Mouse (Mus musculus) olfactory bulb, adult 2 months (tissue): ENCODE data around the gene Csmd2. TPM values are rescaled to one million over a fixed set of nuclear protein-coding genes. Genes with fewer than 3 reads are reported as not detected.
A peak's percentile ranks its signal among the peaks of the same experiment; 100 is the strongest.

Experiments used
- H3K27ac ChIP-seq: fragments of 200-500 bp; 2 replicates; pipeline ENCODE4 v1.5.1; 2012; ENCODE audit warnings: low read depth, low read length; ENCODE audit not compliant: insufficient read depth
- H3K4me1 ChIP-seq: fragments of 200-500 bp; 2 replicates; pipeline ENCODE4 v1.6.1; 2012; ENCODE audit warnings: low read length; ENCODE audit not compliant: control insufficient read depth, insufficient read depth
- H3K4me3 ChIP-seq: fragments of 200-500 bp; 2 replicates; pipeline ENCODE4 v1.5.1; 2012; ENCODE audit warnings: mild to moderate bottlenecking, low read depth, low read length, moderate library complexity; ENCODE audit not compliant: insufficient read depth
- CTCF ChIP-seq: fragments of 200-500 bp; IDR thresholded peaks from 2 replicates; pipeline ENCODE4 v1.5.1; 2012; ENCODE audit warnings: low read depth, mild to moderate bottlenecking, low read length, moderate library complexity; ENCODE audit not compliant: insufficient read depth
- POLR2A ChIP-seq: fragments of 200-500 bp; IDR thresholded peaks from 2 replicates; pipeline ENCODE4 v1.6.1; 2012; ENCODE audit warnings: mild to moderate bottlenecking, low read depth, low read length, moderate library complexity; ENCODE audit not compliant: insufficient read depth
- WGBS: fragments of 180-500 bp; shearing (Covaris S2); methylation state at CpG from one replicate; pipeline ENCODE4 v1.1.7; 2018; 5-methylcytosine and 5-hydroxymethylcytosine counted together
- polyA plus RNA-seq: library from polyadenylated mRNA; stranded (reverse); fragments of >200 nt; gene quantifications from 2 replicates; pipeline ENCODE4 v1.2.4, GENCODE M21; 2012; ENCODE audit warnings: low replicate concordance; ENCODE audit not compliant: missing spikeins, insufficient read depth, insufficient read length

Csmd2 gene
- polyA plus RNA-seq, 1 experiment, result not detected

- no peak for TF ChIP-seq POLR2A
- no peak for TF ChIP-seq CTCF
- no peak overlapping the region for H3K27ac ChIP-seq
- H3K4me3 ChIP-seq, result no peak overlapping the region
- H3K4me1 ChIP-seq, result peaks cover 8% of the 10 kb centered on the region
- 74% methylated on average over 4 of the region's 4 CpGs for WGBS
Measured at GRCm38 (mm10) chr4:128365851-128366250, 378.2 kb downstream of the Csmd2 start.

GRCm38 (mm10) chr4:128368088-128368487 is 380.4 kb downstream of the Csmd2 start:
- 92% methylated on average over 6 of the region's 6 CpGs for WGBS
- peaks cover 10% of the 10 kb centered on the region for H3K4me1 ChIP-seq
- no peak for TF ChIP-seq POLR2A
- no peak for TF ChIP-seq CTCF
- no peak overlapping the region for H3K27ac ChIP-seq
- H3K4me3 ChIP-seq, result no peak overlapping the region

GRCm38 (mm10) chr4:128371766-128372165 is 384.1 kb downstream of the Csmd2 start:
- H3K27ac ChIP-seq, result no peak overlapping the region
- no peak for TF ChIP-seq CTCF
- no peak for TF ChIP-seq POLR2A
- peaks cover 10% of the 10 kb centered on the region for H3K4me1 ChIP-seq
- H3K4me3 ChIP-seq, result no peak overlapping the region
- WGBS, result 72% methylated on average over 6 of the region's 6 CpGs

GRCm38 (mm10) chr4:128373196-128373595 is 385.5 kb downstream of the Csmd2 start:
- WGBS, result 90% methylated on average over 6 of the region's 6 CpGs
- no peak overlapping the region for H3K27ac ChIP-seq
- H3K4me1 ChIP-seq, result peaks cover 6% of the 10 kb centered on the region
- no peak for TF ChIP-seq POLR2A
- no peak for TF ChIP-seq CTCF
- no peak overlapping the region for H3K4me3 ChIP-seq

GRCm38 (mm10) chr4:128374051-128374450 is 386.4 kb downstream of the Csmd2 start:
- TF ChIP-seq POLR2A, result no peak
- 92% methylated on average over 5 of the region's 5 CpGs for WGBS
- Histone ChIP-seq H3K4me1 (peaks cover 6% of the 10 kb centered on the region), H3K27ac (no peak overlapping the region), H3K4me3 (no peak overlapping the region)

- TF ChIP-seq CTCF (no peak), POLR2A (no peak)
- Histone ChIP-seq H3K4me3 (no peak overlapping the region), H3K4me1 (peaks cover 6% of the 10 kb centered on the region), H3K27ac (no peak overlapping the region)
- WGBS, result 79% methylated on average over 2 of the region's 2 CpGs
Measured at GRCm38 (mm10) chr4:128378946-128379345, 391.3 kb downstream of the Csmd2 start.

GRCm38 (mm10) chr4:128381331-128381730 is 393.7 kb downstream of the Csmd2 start:
- H3K4me3 ChIP-seq, result no peak overlapping the region
- 88% methylated on average over 6 of the region's 6 CpGs for WGBS
- H3K27ac ChIP-seq, result no peak overlapping the region
- no peak for TF ChIP-seq POLR2A
- TF ChIP-seq CTCF, result no peak
- peaks cover 5% of the 10 kb centered on the region for H3K4me1 ChIP-seq

GRCm38 (mm10) chr4:128383800-128384199 is 396.1 kb downstream of the Csmd2 start:
- no peak overlapping the region for H3K27ac ChIP-seq
- WGBS, result 95% methylated on average over 7 of the region's 7 CpGs
- peak; percentile 57; the same call in 1 of the 2 replicates for TF ChIP-seq CTCF
- TF ChIP-seq POLR2A, result no peak

GRCm38 (mm10) chr4:128391484-128391883 is 403.8 kb downstream of the Csmd2 start:
- H3K27ac ChIP-seq, result no peak overlapping the region

More at GRCm38 (mm10) chr4:128383800-128384199, 396.1 kb downstream of the Csmd2 start:
- H3K4me3 ChIP-seq, result no peak overlapping the region
- H3K4me1 ChIP-seq, result peaks cover 3% of the 10 kb centered on the region; the same call in 1 of the 2 replicates

GRCm38 (mm10) chr4:128392279-128392678 is 404.6 kb downstream of the Csmd2 start:
- TF ChIP-seq POLR2A (no peak), CTCF (no peak)
- 48% methylated on average over 3 of the region's 3 CpGs for WGBS
- Histone ChIP-seq H3K4me3 (no peak overlapping the region), H3K27ac (no peak overlapping the region), H3K4me1 (peaks cover 48% of the 10 kb centered on the region)

More at GRCm38 (mm10) chr4:128391484-128391883, 403.8 kb downstream of the Csmd2 start:
- TF ChIP-seq POLR2A (no peak), CTCF (no peak)
- Histone ChIP-seq H3K4me1 (peaks cover 42% of the 10 kb centered on the region), H3K4me3 (no peak overlapping the region)
- 87% methylated on average over 5 of the region's 5 CpGs for WGBS
